Mouse (Mus musculus) kidney, embryonic 14.5 days (tissue): ENCODE results near the gene Strip1. TPM values are rescaled to one million over a fixed set of nuclear protein-coding genes. Genes with fewer than 3 reads are reported as not detected.

Source experiments
- ATAC-seq: fragments of 200-750 bp; cut with Nextera tagmentation; 2 replicates; pipeline ENCODE4 v1.8.0; 2017; ENCODE audit warnings: moderate number of reproducible peaks, mild to moderate bottlenecking, moderate TSS enrichment, moderate library complexity; ENCODE audit not compliant: low FRiP score, low TSS enrichment
- H3K27ac ChIP-seq: fragments of 300-500 bp; sonication (generic); 2 replicates; pipeline ENCODE4 v1.5.1; 2014; ENCODE audit warnings: low read depth, mild to moderate bottlenecking, low read length, moderate library complexity, mixed read lengths
- H3K27me3 ChIP-seq: fragments of 300-500 bp; sonication (generic); 2 replicates; pipeline ENCODE4 v1.6.1; 2014; ENCODE audit warnings: mild to moderate bottlenecking, low read length; ENCODE audit not compliant: control insufficient read depth, insufficient read depth
- H3K36me3 ChIP-seq: fragments of 300-500 bp; sonication (generic); 2 replicates; pipeline ENCODE4 v1.6.1; 2014; ENCODE audit warnings: low read length, mixed read lengths; ENCODE audit not compliant: control insufficient read depth, insufficient read depth
- H3K4me1 ChIP-seq: fragments of 300-500 bp; sonication (generic); 2 replicates; pipeline ENCODE4 v1.6.1; 2014; ENCODE audit warnings: low read length, mixed read lengths; ENCODE audit not compliant: control insufficient read depth, insufficient read depth
- H3K4me2 ChIP-seq: fragments of 300-500 bp; sonication (generic); replicated peaks from 2 replicates; pipeline ENCODE4 v1.6.1; 2014; ENCODE audit warnings: low read depth, mild to moderate bottlenecking, low read length
- H3K4me3 ChIP-seq: fragments of 300-500 bp; sonication (generic); 2 replicates; pipeline ENCODE4 v1.5.1; 2014; ENCODE audit warnings: mild to moderate bottlenecking, low read length
- H3K9ac ChIP-seq: fragments of 300-500 bp; sonication (generic); 2 replicates; pipeline ENCODE4 v1.6.1; 2014; ENCODE audit warnings: low read depth, mild to moderate bottlenecking, low read length, moderate library complexity
- H3K9me3 ChIP-seq: fragments of 300-500 bp; sonication (generic); 2 replicates; pipeline ENCODE4 v1.6.1; 2016; ENCODE audit warnings: low read length; ENCODE audit not compliant: control insufficient read depth
- WGBS: fragments of 180-500 bp; shearing (Covaris S2); extraction: QIAGEN DNeasy Blood & Tissue Kit; methylation state at CpG from one replicate; pipeline ENCODE4 v1.1.7; 2014; 5-methylcytosine and 5-hydroxymethylcytosine counted together
- polyA plus RNA-seq: library from polyadenylated mRNA; unstranded; fragments of >200 nt; fragmentation: Nextera tagmentation; extraction: Ambion mirVana; gene quantifications from 2 replicates; pipeline ENCODE4 v1.2.1, GENCODE M21; 2014

Strip1 gene
- polyA plus RNA-seq, 1 experiment from 2014 or later, result 55.0 TPM

DNA sequence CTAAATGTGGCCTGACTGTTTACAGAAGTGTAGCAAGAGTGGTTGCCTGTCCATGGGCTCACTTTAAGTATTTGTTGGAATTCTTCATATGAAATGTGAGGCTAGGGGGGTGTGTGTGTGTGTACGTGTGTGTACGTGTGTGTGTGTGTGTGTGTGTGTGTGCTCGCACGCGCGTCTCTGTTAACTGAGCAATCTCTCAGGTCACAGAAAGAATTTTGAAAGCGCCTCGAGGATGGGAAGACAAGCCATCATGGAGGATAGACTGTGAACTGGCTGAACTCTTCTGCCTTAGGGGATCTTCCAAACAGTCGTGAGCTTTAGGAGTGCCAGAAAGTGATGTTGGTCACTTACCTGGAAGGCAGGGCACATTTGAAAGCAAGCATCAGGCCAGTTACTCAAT lies 2.4 kb upstream of the Strip1 start:
- peaks cover 4% of the 10 kb centered on the region; the same call in 1 of the 2 replicates for H3K36me3 ChIP-seq
- no peak overlapping the region for H3K4me3 ChIP-seq
- H3K27me3 ChIP-seq, result no peaks in the 10 kb centered on the region
- H3K27ac ChIP-seq, result no peak overlapping the region
- no peak overlapping the region for H3K9ac ChIP-seq
- no peaks in the 10 kb centered on the region for H3K4me1 ChIP-seq
- 92% methylated on average over 9 of the region's 9 CpGs for WGBS
- no peaks in the 10 kb centered on the region for H3K9me3 ChIP-seq
- no peak overlapping the region for H3K4me2 ChIP-seq
- no peak for ATAC-seq

- 87% methylated on average over 4 of the region's 4 CpGs for WGBS
- no peak overlapping the region for H3K4me3 ChIP-seq
- H3K27ac ChIP-seq, result no peak overlapping the region
- no peaks in the 10 kb centered on the region for H3K9me3 ChIP-seq
- H3K9ac ChIP-seq, result no peak overlapping the region
- H3K27me3 ChIP-seq, result no peaks in the 10 kb centered on the region
- no peaks in the 10 kb centered on the region for H3K4me1 ChIP-seq
- H3K4me2 ChIP-seq, result no peak overlapping the region
- peaks cover 9% of the 10 kb centered on the region; the same call in 1 of the 2 replicates for H3K36me3 ChIP-seq
- ATAC-seq, result no peak
These were observed 1.3 kb upstream of the Strip1 start for GRCm38 (mm10) chr3:107632786-107633185.

DNA sequence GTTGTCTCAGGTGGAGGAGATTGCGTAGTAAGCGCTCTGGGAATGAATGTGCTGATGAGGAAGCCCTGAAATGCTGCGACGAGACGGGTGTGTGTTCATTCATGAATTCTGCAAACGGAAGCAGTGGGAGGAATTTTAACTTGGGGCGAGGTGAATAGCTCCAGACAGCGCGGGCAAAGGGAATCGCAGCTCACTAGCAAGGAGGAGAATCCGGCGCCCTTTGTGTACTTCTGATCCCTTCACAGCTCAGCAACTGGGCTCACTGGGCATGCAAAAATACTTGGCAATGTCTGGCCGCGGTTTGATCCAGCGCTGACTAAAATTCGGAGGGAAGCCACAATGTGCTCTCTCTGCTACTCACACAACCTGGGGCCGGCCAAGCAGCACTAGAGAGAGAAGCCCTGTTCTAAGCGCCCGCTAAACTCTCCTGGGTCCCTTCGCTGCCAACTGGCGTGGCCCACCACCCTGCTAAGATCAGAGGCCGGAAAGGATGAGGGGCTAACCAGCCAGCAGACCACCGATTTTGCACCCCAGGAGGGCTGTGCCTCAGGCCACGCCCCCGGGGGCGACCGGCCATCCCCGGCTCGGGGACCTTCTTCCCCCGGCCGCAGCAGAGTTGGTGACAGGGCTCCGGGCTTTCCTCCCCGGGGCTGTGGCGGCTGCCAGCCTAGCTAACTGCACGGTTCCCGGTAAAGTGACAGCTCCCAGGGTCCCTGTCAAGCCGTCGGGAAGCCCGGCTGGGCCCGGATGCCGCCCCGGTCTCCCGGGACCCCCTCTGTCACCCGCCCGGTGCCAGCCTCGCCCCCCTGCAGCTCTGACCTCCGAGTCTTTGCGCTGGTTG lies 592 bp downstream of the Strip1 start, which contains the start of gene Gm10961:
Gm10961 (plus strand) TSS at position 641 of the 841 bp plus-strand sequence.
- peak; percentile 83 for ATAC-seq
- H3K4me2 ChIP-seq, result peak within 1 kb of the TSS; percentile 69
- under 1% methylated on average over 43 of the region's 48 CpGs for WGBS

DNA sequence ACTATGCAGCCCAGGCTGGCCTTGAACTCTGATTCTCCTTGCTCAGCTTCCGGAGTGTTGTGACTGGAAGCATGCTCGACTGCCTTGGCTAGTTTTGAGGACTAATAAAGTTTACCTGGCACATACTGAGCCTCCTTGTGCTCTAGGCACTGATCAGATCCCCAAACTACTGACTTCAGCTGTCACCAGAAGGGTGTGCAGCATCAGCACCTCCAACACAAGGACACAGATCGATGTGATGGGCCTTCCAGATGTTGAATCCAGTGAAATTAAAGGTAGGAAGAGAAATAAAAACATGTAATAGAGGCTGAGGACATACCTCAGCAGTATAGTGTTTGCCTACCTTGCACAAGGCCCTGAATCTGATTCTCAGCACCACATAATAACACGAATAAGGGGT lies 2.1 kb downstream of the Strip1 start:
- H3K4me2 ChIP-seq, result no peak overlapping the region
- H3K4me3 ChIP-seq, result no peak overlapping the region
- ATAC-seq, result no peak
- no peaks in the 10 kb centered on the region for H3K9me3 ChIP-seq
- peaks cover 42% of the 10 kb centered on the region for H3K36me3 ChIP-seq
- no peaks in the 10 kb centered on the region for H3K4me1 ChIP-seq
- H3K9ac ChIP-seq, result no peak overlapping the region
- 89% methylated on average over 4 of the region's 4 CpGs for WGBS
- H3K27ac ChIP-seq, result no peak overlapping the region
- H3K27me3 ChIP-seq, result no peaks in the 10 kb centered on the region

More for the DNA sequence above, 592 bp downstream of the Strip1 start, which contains the start of gene Gm10961:
- peak within 1 kb of the TSS; percentile 83 for H3K9ac ChIP-seq
- H3K9me3 ChIP-seq, result no peaks in the 10 kb centered on the region
- peaks cover 27% of the 10 kb centered on the region for H3K36me3 ChIP-seq
- H3K4me1 ChIP-seq, result no peaks in the 10 kb centered on the region
- H3K27ac ChIP-seq, result peak within 1 kb of the TSS; percentile 67
- no peaks in the 10 kb centered on the region for H3K27me3 ChIP-seq
- peak within 1 kb of the TSS; percentile 79 for H3K4me3 ChIP-seq

DNA sequence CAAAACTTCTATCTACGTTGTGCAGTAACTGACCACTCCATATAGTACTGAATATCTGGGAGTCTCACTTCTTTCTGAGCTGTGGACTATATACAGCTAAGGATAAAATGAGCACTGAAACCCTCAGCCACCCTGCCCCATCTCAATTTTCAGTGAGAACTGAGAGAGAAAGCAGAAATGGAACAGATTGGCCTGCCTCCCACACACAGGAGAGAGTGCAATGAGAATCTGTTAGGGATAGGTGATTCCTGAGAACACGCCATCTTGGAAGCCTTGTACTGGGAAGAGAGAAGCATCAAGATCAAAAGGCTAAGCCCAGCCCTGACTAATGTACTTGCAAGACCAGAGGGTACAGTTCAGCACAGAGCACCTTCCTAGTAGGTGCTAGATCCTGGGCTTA lies 2.9 kb downstream of the Strip1 start:
- Histone ChIP-seq H3K27me3 (no peaks in the 10 kb centered on the region), H3K9me3 (no peaks in the 10 kb centered on the region), H3K9ac (no peak overlapping the region), H3K4me3 (no peak overlapping the region), H3K27ac (no peak overlapping the region), H3K36me3 (peaks cover 50% of the 10 kb centered on the region), H3K4me2 (no peak overlapping the region), H3K4me1 (no peaks in the 10 kb centered on the region)
- ATAC-seq, result no peak
- WGBS, result 86% methylated on average over 2 of the region's 2 CpGs

GRCm38 (mm10) chr3:107627641-107628040 lies 3.9 kb downstream of the Strip1 start:
- no peaks in the 10 kb centered on the region for H3K27me3 ChIP-seq
- ATAC-seq, result no peak
- WGBS, result 93% methylated on average over 7 of the region's 7 CpGs
- H3K4me3 ChIP-seq, result no peak overlapping the region
- H3K4me1 ChIP-seq, result no peaks in the 10 kb centered on the region
- H3K27ac ChIP-seq, result no peak overlapping the region
- H3K9me3 ChIP-seq, result no peaks in the 10 kb centered on the region
- H3K4me2 ChIP-seq, result no peak overlapping the region
- peaks cover 59% of the 10 kb centered on the region for H3K36me3 ChIP-seq
- H3K9ac ChIP-seq, result no peak overlapping the region

GRCm38 (mm10) chr3:107626751-107627150 lies 4.7 kb downstream of the Strip1 start:
- no peak overlapping the region for H3K9ac ChIP-seq
- H3K27me3 ChIP-seq, result no peaks in the 10 kb centered on the region
- WGBS, result 93% methylated on average over 8 of the region's 8 CpGs
- no peak overlapping the region for H3K4me3 ChIP-seq
- H3K4me2 ChIP-seq, result no peak overlapping the region
- no peaks in the 10 kb centered on the region for H3K4me1 ChIP-seq
- H3K36me3 ChIP-seq, result peaks cover 66% of the 10 kb centered on the region
- ATAC-seq, result no peak
- no peak overlapping the region for H3K27ac ChIP-seq
- no peaks in the 10 kb centered on the region for H3K9me3 ChIP-seq

DNA sequence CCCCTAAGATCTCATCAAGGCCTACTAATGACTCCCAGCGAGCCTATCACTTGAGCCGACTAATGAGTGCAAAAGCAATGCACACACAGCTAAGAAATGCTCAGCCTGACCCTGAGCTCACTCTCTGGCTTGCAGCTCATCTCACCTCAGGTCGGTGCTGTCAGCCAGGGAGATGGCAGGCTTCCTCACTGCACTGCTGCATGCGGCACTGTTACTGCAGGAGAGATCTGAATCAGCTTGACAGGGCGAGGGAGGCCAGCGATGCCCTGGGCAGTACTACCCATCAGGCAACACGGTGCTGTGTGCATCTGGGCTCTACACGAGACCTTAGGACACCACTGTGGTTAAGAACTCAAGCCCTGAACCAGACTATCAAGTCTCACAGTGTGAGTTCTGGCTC lies 6.0 kb downstream of the Strip1 start:
- H3K27me3 ChIP-seq, result no peaks in the 10 kb centered on the region
- WGBS, result 93% methylated on average over 8 of the region's 8 CpGs
- no peaks in the 10 kb centered on the region for H3K9me3 ChIP-seq
- no peak overlapping the region for H3K4me3 ChIP-seq
- H3K4me2 ChIP-seq, result no peak overlapping the region
- H3K4me1 ChIP-seq, result no peaks in the 10 kb centered on the region
- no peak overlapping the region for H3K9ac ChIP-seq
- no peak overlapping the region for H3K27ac ChIP-seq
- peaks cover 78% of the 10 kb centered on the region for H3K36me3 ChIP-seq
- ATAC-seq, result no peak

GRCm38 (mm10) chr3:107624424-107624823 lies 7.1 kb downstream of the Strip1 start:
- H3K4me2 ChIP-seq, result no peak overlapping the region
- H3K9ac ChIP-seq, result no peak overlapping the region
- ATAC-seq, result no peak

More at GRCm38 (mm10) chr3:107624424-107624823, 7.1 kb downstream of the Strip1 start:
- peaks cover 85% of the 10 kb centered on the region for H3K36me3 ChIP-seq
- no peaks in the 10 kb centered on the region for H3K9me3 ChIP-seq
- no peak overlapping the region for H3K4me3 ChIP-seq
- 98% methylated on average over 8 of the region's 8 CpGs for WGBS
- H3K27ac ChIP-seq, result no peak overlapping the region
- no peaks in the 10 kb centered on the region for H3K4me1 ChIP-seq
- H3K27me3 ChIP-seq, result no peaks in the 10 kb centered on the region
